Mouse (Mus musculus): ENCODE data around the gene Strc. TPM values are rescaled to one million over a fixed set of nuclear protein-coding genes. Genes with fewer than 3 reads are reported as not detected.

Gene Strc
- polyA plus RNA-seq, 1 experiment = not detected

GRCm38 (mm10) chr2:121316278-121316677 lies 70.7 kb downstream of the Strc start:
- H3K4me1 ChIP-seq (ENCODE audit: control insufficient read depth, insufficient read depth, low read length) = no peaks in the 10 kb centered on the region
- H3K27me3 ChIP-seq (ENCODE audit: control insufficient read depth, insufficient read depth, low read length, poor library complexity, severe bottlenecking) = no peaks in the 10 kb centered on the region
- no peak overlapping the region for H3K4me3 ChIP-seq (ENCODE audit: low read depth, low read length)
- TF ChIP-seq POLR2A (IDR thresholded peaks at IDR 0.05; ENCODE audit: insufficient read depth, low read length) = no peak
- TF ChIP-seq CTCF (IDR thresholded peaks at IDR 0.05; ENCODE audit: low read depth, low read length) = no peak
- TF ChIP-seq EP300 (IDR thresholded peaks at IDR 0.05; ENCODE audit: insufficient read depth, low read depth, low read length) = no peak
- H3K9ac ChIP-seq (ENCODE audit: low read depth, poor library complexity, severe bottlenecking) = no peak overlapping the region
- H3K36me3 ChIP-seq (ENCODE audit: control insufficient read depth, insufficient read depth, low read length, poor library complexity, severe bottlenecking) = no peaks in the 10 kb centered on the region
- H3K27ac ChIP-seq (ENCODE audit: insufficient read depth, low read length) = no peak overlapping the region
- H3K9me3 ChIP-seq (replicated peaks; ENCODE audit: control insufficient read depth, insufficient read depth, low read length, poor library complexity, severe bottlenecking) = no peaks in the 10 kb centered on the region

Other genes with a start within 250 kb of the Strc start
- gene Adal, start 246.7 kb downstream of the Strc start, polyA plus RNA-seq (2011; ENCODE audit: insufficient read depth, insufficient read length, low read depth, missing spikeins) = 11.1 and 12.2 TPM in 2 replicates
- 3.1 and 3.3 TPM in 2 replicates for gene Lcmt2, start 246.5 kb downstream of the Strc start, polyA plus RNA-seq (2011; ENCODE audit: insufficient read depth, insufficient read length, low read depth, missing spikeins)
- gene Tubgcp4, start 216.5 kb downstream of the Strc start, polyA plus RNA-seq (2011; ENCODE audit: insufficient read depth, insufficient read length, low read depth, missing spikeins) = 42.5 and 52.4 TPM in 2 replicates
- gene Zscan29, start 216.0 kb downstream of the Strc start, polyA plus RNA-seq (2011; ENCODE audit: insufficient read depth, insufficient read length, low read depth, missing spikeins) = 6.1 and 6.4 TPM in 2 replicates
- 76.2 and 101 TPM in 2 replicates for gene Trp53bp1, start 115.8 kb downstream of the Strc start, polyA plus RNA-seq (2011; ENCODE audit: insufficient read depth, insufficient read length, low read depth, missing spikeins)
- 5.3 and 9.2 TPM in 2 replicates for gene Map1a, start 97.6 kb downstream of the Strc start, polyA plus RNA-seq (2011; ENCODE audit: insufficient read depth, insufficient read length, low read depth, missing spikeins)
- gene Ppip5k1, start 31.8 kb downstream of the Strc start, polyA plus RNA-seq (2011; ENCODE audit: insufficient read depth, insufficient read length, low read depth, missing spikeins) = 14.9 TPM in 2 replicates
- 23.2 and 28.4 TPM in 2 replicates for gene Ckmt1, start 29.5 kb downstream of the Strc start, polyA plus RNA-seq (2011; ENCODE audit: insufficient read depth, insufficient read length, low read depth, missing spikeins)
- gene Pdia3, start 26.6 kb upstream of the Strc start, polyA plus RNA-seq (2011; ENCODE audit: insufficient read depth, insufficient read length, low read depth, missing spikeins) = 486 and 515 TPM in 2 replicates
- gene Catsper2, start 26.6 kb upstream of the Strc start, polyA plus RNA-seq (2011; ENCODE audit: insufficient read depth, insufficient read length, low read depth, missing spikeins) = 1.9 and 2.5 TPM in 2 replicates
- gene Ell3, start 57.1 kb upstream of the Strc start, polyA plus RNA-seq (2011; ENCODE audit: insufficient read depth, insufficient read length, low read depth, missing spikeins) = 16.2 and 18.1 TPM in 2 replicates
- gene Serf2, start 62.0 kb upstream of the Strc start, polyA plus RNA-seq (2011; ENCODE audit: insufficient read depth, insufficient read length, low read depth, missing spikeins) = 367 and 428 TPM in 2 replicates
- gene Hypk, start 66.1 kb upstream of the Strc start, polyA plus RNA-seq (2011; ENCODE audit: insufficient read depth, insufficient read length, low read depth, missing spikeins) = 102 and 107 TPM in 2 replicates
- 0.27 TPM in 1 of 2 replicates, not detected in the other for gene Serinc4, start 69.6 kb upstream of the Strc start, polyA plus RNA-seq (2011; ENCODE audit: insufficient read depth, insufficient read length, low read depth, missing spikeins)
- gene Mfap1b, start 86.9 kb upstream of the Strc start, polyA plus RNA-seq (2011; ENCODE audit: insufficient read depth, insufficient read length, low read depth, missing spikeins) = 25.9 and 28.0 TPM in 2 replicates
- 22.0 and 22.8 TPM in 2 replicates for gene Mfap1a, start 119.5 kb upstream of the Strc start, polyA plus RNA-seq (2011; ENCODE audit: insufficient read depth, insufficient read length, low read depth, missing spikeins)
- gene Wdr76, start 119.6 kb upstream of the Strc start, polyA plus RNA-seq (2011; ENCODE audit: insufficient read depth, insufficient read length, low read depth, missing spikeins) = 40.6 and 41.2 TPM in 2 replicates

Data from ES-Bruce4 (cell line).